Mouse (Mus musculus) forebrain, embryonic 15.5 days (tissue): ENCODE results near the gene Rnf180. TPM values are rescaled to one million over a fixed set of nuclear protein-coding genes. Genes with fewer than 3 reads are reported as not detected.

Experiments
- ATAC-seq: fragments of 200-750 bp; cut with Nextera tagmentation; replicated peaks from 2 replicates; pipeline ENCODE4 v1.8.0; 2017; ENCODE audit warnings: mild to moderate bottlenecking, moderate TSS enrichment, moderate library complexity
- H3K27ac ChIP-seq: fragments of 300-500 bp; sonication (generic); replicated peaks from 2 replicates; pipeline ENCODE4 v1.5.1; 2015; ENCODE audit warnings: mild to moderate bottlenecking, inconsistent platforms
- H3K27me3 ChIP-seq: fragments of 300-500 bp; sonication (generic); 2 replicates; pipeline ENCODE4 v1.6.1; 2015; ENCODE audit warnings: inconsistent platforms
- H3K36me3 ChIP-seq: fragments of 300-500 bp; sonication (generic); 2 replicates; pipeline ENCODE4 v1.6.1; 2015; ENCODE audit warnings: mild to moderate bottlenecking, inconsistent platforms
- H3K4me1 ChIP-seq: fragments of 300-500 bp; sonication (generic); 2 replicates; pipeline ENCODE4 v1.6.1; 2015; ENCODE audit warnings: inconsistent platforms
- H3K4me2 ChIP-seq: fragments of 300-500 bp; sonication (generic); replicated peaks from 2 replicates; pipeline ENCODE4 v1.6.1; 2015; ENCODE audit warnings: mild to moderate bottlenecking, inconsistent platforms
- H3K4me3 ChIP-seq: fragments of 300-500 bp; sonication (generic); 2 replicates; pipeline ENCODE4 v1.5.1; 2015; ENCODE audit warnings: mild to moderate bottlenecking, inconsistent platforms
- H3K9ac ChIP-seq: fragments of 300-500 bp; sonication (generic); replicated peaks from 2 replicates; pipeline ENCODE4 v1.6.1; 2015; ENCODE audit warnings: mild to moderate bottlenecking, inconsistent platforms
- H3K9me3 ChIP-seq: fragments of 300-500 bp; sonication (generic); 2 replicates; pipeline ENCODE4 v1.6.1; 2016; ENCODE audit warnings: inconsistent platforms
- WGBS: fragments of 180-500 bp; shearing (Covaris S2); methylation state at CpG from one replicate; pipeline ENCODE4 v1.1.7; 2015; ENCODE audit warnings: mixed read lengths; 5-methylcytosine and 5-hydroxymethylcytosine counted together
- polyA plus RNA-seq: library from polyadenylated mRNA; unstranded; fragments of >200 nt; fragmentation: Nextera tagmentation; extraction: Ambion mirVana; gene quantifications from 2 replicates; pipeline ENCODE4 v1.2.1, GENCODE M21; 2015

The Rnf180 gene
- polyA plus RNA-seq, 1 experiment from 2014 or later: 43.7 TPM

DNA sequence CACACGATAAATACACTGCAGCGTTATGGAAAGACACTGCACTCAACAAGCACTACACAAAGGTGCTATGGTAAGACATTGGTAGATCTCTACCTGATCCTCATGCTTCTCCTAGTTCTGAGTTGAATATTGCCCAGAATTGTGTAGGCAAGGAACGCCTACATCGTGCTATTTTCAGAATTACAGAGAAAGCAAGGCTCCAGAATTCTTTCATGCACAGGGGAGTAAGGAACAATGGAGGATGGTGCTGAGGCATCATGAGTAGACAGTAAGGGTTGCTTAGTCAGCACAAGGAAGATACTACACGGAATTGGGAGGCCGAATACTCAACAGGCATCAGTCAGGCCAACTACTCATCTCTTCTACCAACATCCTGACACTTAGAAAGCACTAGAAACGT, 105.9 kb downstream of the Rnf180 start:
- H3K4me3 ChIP-seq: no peak overlapping the region
- H3K4me1 ChIP-seq: no peaks in the 10 kb centered on the region
- H3K4me2 ChIP-seq: no peak overlapping the region
- H3K36me3 ChIP-seq: no peaks in the 10 kb centered on the region
- H3K9ac ChIP-seq: no peak overlapping the region
- no peak overlapping the region for H3K27ac ChIP-seq
- no peaks in the 10 kb centered on the region for H3K9me3 ChIP-seq
- WGBS: 95% methylated on average over 7 of the region's 7 CpGs
- no peaks in the 10 kb centered on the region for H3K27me3 ChIP-seq
- ATAC-seq: no peak

DNA sequence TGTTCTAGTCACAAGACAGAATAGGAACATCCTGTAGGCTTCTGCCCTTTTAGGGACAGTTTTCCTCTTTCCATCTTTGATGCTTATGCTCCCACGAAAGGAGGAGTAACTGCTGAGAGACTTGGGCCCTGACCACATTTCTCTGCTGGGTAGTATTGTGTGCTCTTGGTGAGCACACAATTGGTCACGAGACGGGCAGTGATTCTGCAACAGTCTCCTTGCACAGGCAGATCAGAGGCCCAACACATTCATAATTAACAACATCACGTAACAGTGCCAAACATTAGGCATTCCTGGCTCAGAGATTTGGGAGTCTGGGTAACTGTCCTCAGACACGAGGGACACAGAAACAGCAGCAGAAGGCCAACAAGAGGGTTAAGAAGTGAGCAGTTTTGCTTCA, 113.8 kb downstream of the Rnf180 start:
- Histone ChIP-seq H3K9ac (no peak overlapping the region), H3K9me3 (no peaks in the 10 kb centered on the region), H3K36me3 (no peaks in the 10 kb centered on the region), H3K4me3 (no peak overlapping the region), H3K4me1 (no peaks in the 10 kb centered on the region), H3K4me2 (no peak overlapping the region), H3K27me3 (no peaks in the 10 kb centered on the region), H3K27ac (no peak overlapping the region)
- WGBS: 48% methylated on average over 5 of the region's 5 CpGs
- ATAC-seq: no peak

DNA sequence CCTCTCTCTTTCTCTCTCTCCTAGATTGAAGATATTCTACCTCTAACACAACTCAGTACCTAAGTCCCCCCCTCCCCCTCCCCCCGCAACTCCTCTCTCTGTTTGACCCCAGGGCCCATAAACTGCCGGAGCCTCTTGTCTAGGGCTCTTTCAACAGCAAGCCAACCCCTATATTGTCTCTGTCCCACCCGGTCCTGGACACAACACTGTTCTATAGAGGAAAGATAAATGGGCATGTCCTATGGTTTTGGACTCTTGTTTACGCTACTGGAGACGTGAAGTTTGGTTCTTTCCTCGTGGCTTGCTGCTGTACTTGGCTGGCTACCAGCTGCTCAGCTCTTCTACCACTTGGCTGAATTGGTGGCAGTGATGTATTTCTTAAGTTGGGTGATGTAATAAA, 129.2 kb downstream of the Rnf180 start:
- Histone ChIP-seq H3K36me3 (no peaks in the 10 kb centered on the region), H3K9ac (no peak overlapping the region), H3K4me1 (no peaks in the 10 kb centered on the region), H3K4me2 (no peak overlapping the region), H3K27me3 (no peaks in the 10 kb centered on the region), H3K9me3 (no peaks in the 10 kb centered on the region), H3K27ac (no peak overlapping the region), H3K4me3 (no peak overlapping the region)
- 79% methylated on average over 6 of the region's 6 CpGs for WGBS
- no peak for ATAC-seq

DNA sequence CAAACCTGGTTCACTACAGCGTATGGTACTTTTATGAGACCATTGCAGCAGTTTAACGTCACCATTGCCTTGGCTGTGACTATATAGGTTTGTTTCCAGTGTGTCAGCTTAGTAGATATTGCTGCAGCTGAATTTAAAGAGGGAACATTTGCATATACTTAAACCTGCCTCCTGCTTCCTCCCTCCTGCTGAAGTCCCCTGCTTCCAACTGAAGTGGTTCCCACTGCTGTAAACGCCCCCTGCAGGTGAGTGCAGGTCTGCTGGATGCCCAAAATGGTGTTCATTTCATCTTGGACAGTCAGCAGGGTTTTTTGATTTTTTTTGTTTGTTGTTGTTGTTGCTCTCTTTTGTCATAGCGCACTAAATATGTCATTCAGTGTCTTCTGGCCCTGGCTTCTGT, 140.7 kb downstream of the Rnf180 start:
- 60% methylated on average over 4 of the region's 4 CpGs for WGBS
- Histone ChIP-seq H3K36me3 (no peaks in the 10 kb centered on the region), H3K4me3 (no peak overlapping the region), H3K4me1 (no peaks in the 10 kb centered on the region), H3K4me2 (no peak overlapping the region), H3K9me3 (no peaks in the 10 kb centered on the region), H3K27ac (no peak overlapping the region), H3K9ac (no peak overlapping the region), H3K27me3 (no peaks in the 10 kb centered on the region)
- no peak for ATAC-seq

DNA sequence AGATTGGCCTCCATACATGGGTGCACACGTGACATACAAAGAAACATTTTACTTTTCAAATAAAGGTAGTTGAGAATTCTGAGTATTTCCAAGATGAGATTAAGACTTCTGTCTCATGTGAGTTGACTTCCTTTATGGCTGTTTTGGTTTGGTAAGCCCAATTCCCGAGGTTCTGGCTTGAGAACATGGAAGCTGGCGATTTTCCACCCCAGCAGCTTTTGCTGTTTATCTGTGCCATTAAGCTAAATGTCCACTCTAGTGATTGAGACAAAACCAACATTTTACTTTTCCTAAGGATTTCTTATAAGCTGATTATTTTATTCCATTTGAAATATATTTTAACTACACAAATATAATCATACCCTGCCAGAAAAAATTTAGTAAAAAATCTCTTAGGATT, 144.6 kb downstream of the Rnf180 start:
- Histone ChIP-seq H3K9ac (no peak overlapping the region), H3K27ac (no peak overlapping the region), H3K4me2 (no peak overlapping the region), H3K4me1 (no peaks in the 10 kb centered on the region), H3K36me3 (no peaks in the 10 kb centered on the region), H3K27me3 (no peaks in the 10 kb centered on the region), H3K4me3 (no peak overlapping the region), H3K9me3 (no peaks in the 10 kb centered on the region)
- 88% methylated on average over 3 of the region's 3 CpGs for WGBS
- ATAC-seq: no peak

DNA sequence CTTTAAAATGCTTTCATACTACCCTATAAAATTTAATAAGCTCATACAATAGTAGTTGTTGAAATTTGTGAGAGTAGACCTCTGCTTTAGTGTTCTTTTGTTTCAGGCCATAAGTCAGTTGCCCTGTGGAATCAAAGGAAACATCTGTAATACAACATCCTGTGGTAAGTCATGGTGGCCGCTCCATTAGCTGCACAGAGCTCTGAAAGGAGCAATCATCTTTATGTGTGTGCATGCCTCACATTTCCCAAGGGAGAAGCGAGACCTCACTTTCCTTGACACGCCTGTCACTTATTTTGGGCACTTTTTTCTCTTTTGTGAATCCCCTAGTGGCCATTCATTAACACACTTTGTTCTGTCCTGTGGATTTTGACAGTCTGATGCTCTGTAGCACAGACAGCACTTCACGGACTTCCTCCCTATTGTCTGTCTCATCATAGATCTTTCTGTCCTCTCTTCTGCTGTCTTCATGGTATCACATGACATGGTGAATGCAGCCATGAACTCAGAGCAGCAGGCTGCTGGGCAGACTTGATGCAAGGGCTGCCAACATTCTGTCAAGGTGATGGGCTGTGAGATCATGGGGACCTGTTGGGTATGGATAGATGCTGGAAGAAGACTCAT, 146.7 kb downstream of the Rnf180 start:
- H3K4me2 ChIP-seq: no peak overlapping the region
- H3K4me1 ChIP-seq: no peaks in the 10 kb centered on the region
- ATAC-seq: no peak
- WGBS: 68% methylated on average over 4 of the region's 4 CpGs
- H3K9ac ChIP-seq: no peak overlapping the region
- H3K9me3 ChIP-seq: no peaks in the 10 kb centered on the region
- H3K4me3 ChIP-seq: no peak overlapping the region
- no peaks in the 10 kb centered on the region for H3K27me3 ChIP-seq
- H3K36me3 ChIP-seq: no peaks in the 10 kb centered on the region
- no peak overlapping the region for H3K27ac ChIP-seq

DNA sequence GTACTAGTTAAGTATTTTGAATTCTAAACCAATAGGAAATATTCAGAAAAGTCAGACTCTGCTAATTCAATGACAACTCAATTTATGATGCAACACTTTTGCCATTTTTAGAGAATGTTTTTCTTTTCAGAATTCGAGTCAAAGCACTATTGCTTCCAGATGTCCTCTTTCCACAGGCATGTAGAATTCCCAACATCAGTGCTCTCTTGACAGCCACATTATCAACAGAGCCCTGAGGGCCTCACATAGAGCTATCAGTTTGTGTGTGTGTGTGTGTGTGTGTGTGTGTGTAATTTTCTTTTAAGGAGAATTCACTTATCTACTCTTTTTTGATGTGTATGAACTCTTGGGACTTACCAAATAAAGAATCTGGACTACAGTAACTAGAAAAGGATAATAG, 147.8 kb downstream of the Rnf180 start:
- no peaks in the 10 kb centered on the region for H3K36me3 ChIP-seq
- no peak for ATAC-seq
- H3K9me3 ChIP-seq: no peaks in the 10 kb centered on the region
- H3K27ac ChIP-seq: no peak overlapping the region
- no peaks in the 10 kb centered on the region for H3K4me1 ChIP-seq
- 76% methylated on average over 1 of the region's 1 CpGs for WGBS
- no peak overlapping the region for H3K4me3 ChIP-seq
- H3K4me2 ChIP-seq: no peak overlapping the region
- H3K9ac ChIP-seq: no peak overlapping the region
- no peaks in the 10 kb centered on the region for H3K27me3 ChIP-seq

DNA sequence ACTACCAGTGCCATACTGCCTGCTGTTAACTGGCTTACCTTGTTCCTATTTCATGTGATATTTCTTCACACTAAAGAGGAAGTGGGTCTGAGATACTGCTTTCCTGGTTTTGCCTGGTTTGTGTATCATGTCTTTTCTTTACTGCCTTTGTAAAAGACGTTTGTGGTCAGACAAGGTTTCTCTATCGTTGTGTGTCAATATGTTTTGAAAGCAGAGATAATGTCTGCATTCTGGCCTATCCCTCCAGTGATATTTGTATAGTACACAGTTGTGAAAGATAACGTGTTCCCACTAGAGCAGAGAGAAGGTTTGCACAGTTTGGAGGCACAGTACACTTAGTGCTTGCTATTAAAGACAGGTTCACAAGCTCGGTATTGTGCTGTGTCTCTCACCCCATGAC, 154.7 kb downstream of the Rnf180 start:
- Histone ChIP-seq H3K27me3 (no peaks in the 10 kb centered on the region), H3K4me1 (no peaks in the 10 kb centered on the region), H3K9me3 (no peaks in the 10 kb centered on the region), H3K36me3 (no peaks in the 10 kb centered on the region), H3K4me3 (no peak overlapping the region), H3K4me2 (no peak overlapping the region), H3K27ac (no peak overlapping the region), H3K9ac (no peak overlapping the region)
- ATAC-seq: no peak
- WGBS: 86% methylated on average over 4 of the region's 4 CpGs

DNA sequence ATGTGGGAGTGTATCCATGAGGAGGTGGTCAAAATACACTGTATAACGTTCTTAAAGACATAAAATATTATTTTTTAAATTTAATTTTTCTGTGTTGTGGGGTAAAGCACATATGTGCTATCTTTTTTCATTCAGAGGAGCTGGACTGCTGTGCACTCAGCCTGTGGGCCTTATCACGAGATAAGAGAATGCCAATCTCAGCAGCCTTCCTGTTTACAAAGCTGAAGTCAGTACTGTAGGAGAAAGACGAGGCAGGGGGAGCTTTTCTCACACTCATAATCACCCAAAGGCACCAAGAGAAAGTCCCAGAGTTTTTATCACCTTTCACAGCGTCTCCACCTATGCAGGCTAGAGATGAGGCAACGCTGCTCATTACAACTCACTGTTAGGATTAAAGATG, 160.2 kb downstream of the Rnf180 start:
- 84% methylated on average over 5 of the region's 5 CpGs for WGBS
- H3K9ac ChIP-seq: no peak overlapping the region
- H3K9me3 ChIP-seq: no peaks in the 10 kb centered on the region
- H3K4me3 ChIP-seq: no peak overlapping the region
- no peaks in the 10 kb centered on the region for H3K27me3 ChIP-seq
- no peaks in the 10 kb centered on the region for H3K36me3 ChIP-seq
- no peaks in the 10 kb centered on the region for H3K4me1 ChIP-seq
- H3K27ac ChIP-seq: no peak overlapping the region
- no peak overlapping the region for H3K4me2 ChIP-seq
- ATAC-seq: no peak

DNA sequence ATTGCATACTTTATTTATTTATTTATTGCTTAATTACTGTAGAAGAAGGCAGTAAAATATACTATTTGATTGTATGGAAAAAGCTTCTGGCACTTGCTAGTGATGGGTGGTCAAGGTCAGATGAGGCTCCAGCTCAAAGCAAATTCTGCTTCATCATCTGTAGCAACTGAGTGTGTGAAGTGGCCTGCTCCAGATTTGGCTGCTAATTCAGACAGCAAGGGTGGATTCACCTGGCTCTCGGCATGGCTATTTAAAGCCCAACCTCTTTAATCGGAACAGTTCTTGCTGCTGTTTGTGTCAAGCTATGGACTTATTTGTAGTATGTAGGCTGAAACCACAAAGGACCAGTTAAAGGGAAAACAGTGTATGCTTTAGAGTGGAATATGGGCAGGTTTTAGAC, 161.8 kb downstream of the Rnf180 start:
- 86% methylated on average over 2 of the region's 2 CpGs for WGBS
- Histone ChIP-seq H3K9me3 (no peaks in the 10 kb centered on the region), H3K4me1 (no peaks in the 10 kb centered on the region), H3K27me3 (no peaks in the 10 kb centered on the region), H3K9ac (no peak overlapping the region), H3K4me2 (no peak overlapping the region), H3K4me3 (no peak overlapping the region), H3K36me3 (no peaks in the 10 kb centered on the region), H3K27ac (no peak overlapping the region)
- ATAC-seq: no peak

DNA sequence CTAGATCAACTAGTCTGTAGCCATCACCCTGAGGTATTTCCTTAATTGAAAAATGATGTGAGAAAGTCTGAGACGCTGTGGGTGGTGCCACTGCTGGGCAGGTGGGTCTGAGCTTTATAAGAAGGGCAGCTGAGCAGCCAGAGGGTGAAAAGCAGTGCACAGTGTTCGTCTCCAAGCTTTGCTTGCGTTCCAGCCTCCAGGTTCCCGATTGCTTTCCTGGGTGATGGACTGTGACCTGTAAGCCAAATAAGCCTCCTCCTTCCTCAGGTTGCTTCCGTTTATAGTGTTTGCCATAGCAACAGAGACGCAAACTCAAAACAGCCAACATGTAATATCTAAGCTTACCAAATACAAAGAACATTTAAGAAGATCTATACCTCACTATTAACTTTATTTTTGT, 162.2 kb downstream of the Rnf180 start:
- no peak for ATAC-seq
- Histone ChIP-seq H3K36me3 (no peaks in the 10 kb centered on the region), H3K9ac (no peak overlapping the region), H3K27ac (no peak overlapping the region), H3K27me3 (no peaks in the 10 kb centered on the region), H3K4me1 (no peaks in the 10 kb centered on the region), H3K9me3 (no peaks in the 10 kb centered on the region), H3K4me2 (no peak overlapping the region), H3K4me3 (no peak overlapping the region)
- WGBS: 88% methylated on average over 6 of the region's 6 CpGs

DNA sequence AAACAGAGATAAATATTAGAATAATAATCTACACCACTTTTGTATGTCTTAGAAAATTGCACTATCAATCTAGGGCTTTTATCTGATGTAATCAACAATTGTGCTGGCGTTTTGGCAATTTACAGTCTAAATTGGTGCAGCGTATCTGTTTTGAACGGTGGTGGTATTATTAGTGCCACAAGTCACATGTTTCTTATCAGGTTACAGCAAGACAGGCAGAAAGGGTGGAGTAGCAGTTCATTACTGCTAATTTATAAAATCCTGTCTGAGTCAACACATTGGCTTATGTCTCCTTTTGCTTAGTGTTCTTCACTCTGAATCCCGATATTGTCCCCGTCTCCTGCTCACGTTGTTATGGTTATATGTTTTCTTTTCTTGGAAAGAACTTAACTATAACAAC, 164.5 kb downstream of the Rnf180 start:
- ATAC-seq: no peak
- WGBS: 79% methylated on average over 6 of the region's 6 CpGs

DNA sequence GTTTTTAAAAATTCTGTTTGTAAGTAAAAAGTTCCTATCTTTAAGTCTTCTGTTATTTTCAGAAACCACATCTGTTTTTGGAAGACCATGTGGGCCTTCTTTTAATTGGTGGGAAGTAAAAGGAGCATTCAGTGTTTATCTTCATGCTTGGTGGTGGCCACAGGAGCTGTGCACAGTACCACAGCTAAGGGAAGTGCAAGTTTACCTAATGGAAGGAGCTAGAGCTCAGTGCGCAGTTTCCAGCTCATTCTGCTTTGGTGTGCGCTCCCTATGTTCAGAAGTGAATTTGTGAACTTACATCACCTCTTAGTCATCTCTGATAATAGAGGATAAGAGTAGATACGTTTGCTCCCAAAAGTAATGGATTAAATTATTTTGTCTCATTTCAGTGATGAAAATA, 172.5 kb downstream of the Rnf180 start:
- no peaks in the 10 kb centered on the region for H3K27me3 ChIP-seq
- H3K4me1 ChIP-seq: no peaks in the 10 kb centered on the region
- no peak overlapping the region for H3K4me2 ChIP-seq
- 92% methylated on average over 3 of the region's 3 CpGs for WGBS
- no peaks in the 10 kb centered on the region for H3K36me3 ChIP-seq
- no peak overlapping the region for H3K27ac ChIP-seq
- no peak overlapping the region for H3K4me3 ChIP-seq
- no peak for ATAC-seq
- H3K9me3 ChIP-seq: no peaks in the 10 kb centered on the region
- H3K9ac ChIP-seq: no peak overlapping the region

More for the DNA sequence above, 164.5 kb downstream of the Rnf180 start:
- Histone ChIP-seq H3K27me3 (no peaks in the 10 kb centered on the region), H3K9me3 (no peaks in the 10 kb centered on the region), H3K4me3 (no peak overlapping the region), H3K9ac (no peak overlapping the region), H3K4me2 (no peak overlapping the region), H3K27ac (no peak overlapping the region), H3K36me3 (no peaks in the 10 kb centered on the region), H3K4me1 (no peaks in the 10 kb centered on the region)
